Mouse (Mus musculus): Measurements from ENCODE around the gene Taf3. TPM values are rescaled to one million over a fixed set of nuclear protein-coding genes. Genes with fewer than 3 reads are reported as not detected.

The Taf3 gene
- polyA plus RNA-seq, 1 experiment = 13.1 TPM

DNA sequence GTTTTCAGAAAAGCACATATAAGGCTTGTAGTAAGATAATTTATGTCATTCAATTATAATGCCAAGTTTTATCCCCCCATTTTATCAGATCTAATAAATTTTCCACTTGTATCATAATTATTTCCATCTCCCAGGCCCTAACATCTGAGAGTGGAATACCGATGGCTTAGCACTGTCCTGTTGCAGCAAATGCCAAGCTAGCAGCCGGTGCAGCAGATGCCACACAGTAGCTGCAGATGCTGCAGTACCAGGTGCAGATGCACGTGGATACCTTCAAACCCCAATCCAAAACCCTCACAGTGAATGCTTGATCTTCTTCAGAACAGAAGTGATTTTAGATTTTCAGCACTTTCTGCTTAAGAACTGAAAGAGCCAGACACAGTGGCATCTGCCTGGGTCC, 13.4 kb downstream of the Taf3 start:
- no peak for DNase-seq
- TF ChIP-seq CTCF (IDR thresholded peaks at IDR 0.05; ENCODE audit: borderline replicate concordance, insufficient read depth, low read depth, low read length) (no peak), POLR2A (IDR thresholded peaks at IDR 0.05; ENCODE audit: borderline replicate concordance, insufficient read depth, low read length) (no peak)
- H3K27me3 ChIP-seq (ENCODE audit: control insufficient read depth, insufficient read depth, low read length) = no peaks in the 10 kb centered on the region
- H3K27ac ChIP-seq (ENCODE audit: insufficient read depth, low read length) = no peak overlapping the region
- H3K4me3 ChIP-seq (replicated peaks; ENCODE audit: insufficient read depth, low read depth, low read length) = no peak overlapping the region
- peaks cover 2% of the 10 kb centered on the region; the same call in 1 of the 2 replicates for H3K4me1 ChIP-seq (ENCODE audit: control insufficient read depth, insufficient read depth, low read length)
- WGBS = 37% methylated on average over 3 of the region's 3 CpGs

DNA sequence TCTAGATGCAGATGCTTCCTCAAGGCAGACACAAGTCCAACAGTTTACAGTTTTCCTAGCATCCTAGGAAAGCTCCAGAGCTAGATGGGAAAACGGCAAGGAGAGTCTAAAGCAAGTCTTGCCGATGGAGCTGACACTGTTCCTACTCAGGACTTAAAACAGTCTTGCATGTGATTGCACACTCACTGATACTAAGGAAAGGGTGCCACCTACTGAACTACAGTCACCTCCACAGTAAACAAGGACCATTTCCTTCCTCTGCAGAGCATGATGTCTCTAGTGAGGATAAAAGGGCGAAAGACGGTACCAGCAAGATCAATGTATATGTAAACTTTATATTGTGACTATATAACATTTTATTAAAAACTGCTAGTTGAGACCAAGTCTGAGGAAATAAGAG, 14.7 kb downstream of the Taf3 start:
- TF ChIP-seq POLR2A (IDR thresholded peaks at IDR 0.05; ENCODE audit: borderline replicate concordance, insufficient read depth, low read length) (no peak), CTCF (IDR thresholded peaks at IDR 0.05; ENCODE audit: borderline replicate concordance, insufficient read depth, low read depth, low read length) (no peak)
- Histone ChIP-seq H3K27me3 (ENCODE audit: control insufficient read depth, insufficient read depth, low read length) (no peaks in the 10 kb centered on the region), H3K4me3 (replicated peaks; ENCODE audit: insufficient read depth, low read depth, low read length) (no peak overlapping the region), H3K27ac (ENCODE audit: insufficient read depth, low read length) (no peak overlapping the region), H3K4me1 (ENCODE audit: control insufficient read depth, insufficient read depth, low read length) (peaks cover 5% of the 10 kb centered on the region; the same call in 1 of the 2 replicates)
- WGBS = 61% methylated on average over 4 of the region's 4 CpGs
- DNase-seq = no peak

DNA sequence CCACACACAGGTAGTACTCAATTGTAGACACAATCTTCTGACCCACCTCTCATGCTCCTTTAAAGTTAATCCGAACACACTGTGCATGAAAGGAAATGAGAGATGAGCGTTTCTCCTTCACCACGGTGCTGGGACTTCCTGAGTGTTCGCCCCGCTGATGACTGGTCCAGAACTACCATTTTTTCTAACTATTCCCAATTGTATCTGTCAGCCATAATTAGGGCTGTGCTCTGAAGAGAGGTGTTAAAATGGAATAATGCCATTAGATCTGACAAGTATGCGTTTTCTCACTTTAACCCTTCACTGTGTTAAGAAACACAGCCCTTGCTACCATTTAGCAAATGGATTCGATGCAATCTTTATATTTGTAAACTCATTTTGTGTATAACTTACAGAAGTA, 18.6 kb downstream of the Taf3 start:
- no peaks in the 10 kb centered on the region for H3K27me3 ChIP-seq (ENCODE audit: control insufficient read depth, insufficient read depth, low read length)
- WGBS = 71% methylated on average over 7 of the region's 7 CpGs
- H3K4me1 ChIP-seq (ENCODE audit: control insufficient read depth, insufficient read depth, low read length) = peaks cover 3% of the 10 kb centered on the region; the same call in 1 of the 2 replicates
- no peak overlapping the region for H3K27ac ChIP-seq (ENCODE audit: insufficient read depth, low read length)
- TF ChIP-seq POLR2A (IDR thresholded peaks at IDR 0.05; ENCODE audit: borderline replicate concordance, insufficient read depth, low read length) (no peak), CTCF (IDR thresholded peaks at IDR 0.05; ENCODE audit: borderline replicate concordance, insufficient read depth, low read depth, low read length) (no peak)
- no peak for DNase-seq
- H3K4me3 ChIP-seq (replicated peaks; ENCODE audit: insufficient read depth, low read depth, low read length) = no peak overlapping the region

DNA sequence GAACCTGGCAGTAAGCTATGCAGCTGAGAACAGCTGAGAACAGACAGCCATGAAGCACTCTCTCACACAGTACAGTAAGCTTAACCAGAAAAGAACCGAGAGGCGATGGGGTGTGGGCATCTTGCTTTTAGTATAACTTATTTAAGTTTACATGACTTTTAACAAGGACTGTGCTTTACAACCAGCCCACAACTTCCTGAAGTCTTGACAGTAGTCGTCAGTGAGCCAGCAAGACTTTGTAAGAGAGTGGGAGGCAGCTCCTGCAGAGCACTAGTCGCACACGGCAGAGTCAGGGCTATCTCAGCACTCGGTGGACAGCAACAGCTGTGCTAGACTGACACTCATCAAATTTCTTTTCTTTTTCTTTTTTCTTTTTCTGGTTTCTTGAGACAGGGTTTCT, 24.1 kb downstream of the Taf3 start:
- Histone ChIP-seq H3K27me3 (ENCODE audit: control insufficient read depth, insufficient read depth, low read length) (no peaks in the 10 kb centered on the region), H3K27ac (ENCODE audit: insufficient read depth, low read length) (no peak overlapping the region), H3K4me1 (ENCODE audit: control insufficient read depth, insufficient read depth, low read length) (no peaks in the 10 kb centered on the region), H3K4me3 (replicated peaks; ENCODE audit: insufficient read depth, low read depth, low read length) (no peak overlapping the region)
- WGBS = 86% methylated on average over 6 of the region's 6 CpGs
- no peak for TF ChIP-seq CTCF (IDR thresholded peaks at IDR 0.05; ENCODE audit: borderline replicate concordance, insufficient read depth, low read depth, low read length)
- no peak for TF ChIP-seq POLR2A (IDR thresholded peaks at IDR 0.05; ENCODE audit: borderline replicate concordance, insufficient read depth, low read length)
- DNase-seq = no peak

DNA sequence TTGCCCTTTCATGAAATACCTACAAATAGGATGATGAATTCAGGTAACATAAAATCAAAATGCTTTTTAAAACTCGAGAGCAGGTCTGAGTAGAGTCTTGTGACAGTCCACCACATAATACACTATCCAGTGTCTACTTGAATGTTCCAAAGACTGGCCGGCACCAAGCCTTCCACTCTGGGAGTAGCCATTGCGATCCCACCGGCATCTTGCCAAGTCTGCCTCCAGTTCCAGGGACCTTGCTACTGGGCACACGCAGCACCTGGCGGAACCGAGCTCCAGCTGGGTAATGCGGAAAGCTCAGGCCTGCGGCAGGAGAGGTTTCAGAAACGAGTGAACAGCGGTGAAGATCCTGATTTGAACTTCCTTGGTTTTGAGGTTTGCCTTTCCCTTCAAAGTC, 27.1 kb downstream of the Taf3 start:
- TF ChIP-seq POLR2A (IDR thresholded peaks at IDR 0.05; ENCODE audit: borderline replicate concordance, insufficient read depth, low read length) (no peak), CTCF (IDR thresholded peaks at IDR 0.05; ENCODE audit: borderline replicate concordance, insufficient read depth, low read depth, low read length) (no peak)
- peak; percentile 56 to 66 for DNase-seq
- no peaks in the 10 kb centered on the region for H3K27me3 ChIP-seq (ENCODE audit: control insufficient read depth, insufficient read depth, low read length)
- WGBS = 38% methylated on average over 11 of the region's 11 CpGs
- no peak overlapping the region for H3K27ac ChIP-seq (ENCODE audit: insufficient read depth, low read length)
- no peak overlapping the region for H3K4me3 ChIP-seq (replicated peaks; ENCODE audit: insufficient read depth, low read depth, low read length)
- H3K4me1 ChIP-seq (ENCODE audit: control insufficient read depth, insufficient read depth, low read length) = no peaks in the 10 kb centered on the region

DNA sequence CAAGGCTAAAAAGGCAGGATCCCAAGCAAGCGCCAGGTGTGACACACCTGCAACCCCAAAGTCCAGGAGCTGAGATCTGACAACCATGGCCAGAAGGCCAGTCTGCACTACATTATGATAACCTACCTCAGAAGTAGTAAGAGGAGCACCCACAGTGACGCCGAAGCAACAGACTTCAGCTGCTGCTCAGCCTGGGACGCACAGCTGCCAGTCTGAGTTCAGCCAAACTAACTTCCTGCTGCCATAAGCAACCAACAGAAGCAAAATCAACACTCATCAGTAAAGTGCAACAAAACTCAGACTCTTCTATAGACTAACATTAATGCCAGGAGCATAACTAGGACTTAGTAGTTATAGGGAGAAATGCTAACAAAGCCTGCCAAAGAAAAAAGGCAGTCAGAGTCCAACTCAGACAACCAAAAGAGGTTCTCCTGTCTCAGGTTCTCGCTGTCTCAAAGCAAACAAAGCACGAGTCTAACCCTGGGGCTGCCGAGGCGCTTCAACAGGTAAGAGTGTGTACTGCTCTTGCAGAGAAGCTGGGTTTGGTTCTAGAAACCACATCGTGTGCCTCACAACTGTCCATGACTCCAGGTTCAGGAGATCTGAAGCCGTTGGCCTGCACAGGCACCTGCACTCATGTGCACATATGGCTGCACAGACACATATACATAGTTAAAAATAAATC, 33.3 kb downstream of the Taf3 start:
- H3K4me1 ChIP-seq (ENCODE audit: control insufficient read depth, insufficient read depth, low read length) = no peaks in the 10 kb centered on the region
- no peaks in the 10 kb centered on the region for H3K27me3 ChIP-seq (ENCODE audit: control insufficient read depth, insufficient read depth, low read length)
- TF ChIP-seq CTCF (IDR thresholded peaks at IDR 0.05; ENCODE audit: borderline replicate concordance, insufficient read depth, low read depth, low read length) (no peak), POLR2A (IDR thresholded peaks at IDR 0.05; ENCODE audit: borderline replicate concordance, insufficient read depth, low read length) (no peak)
- no peak overlapping the region for H3K27ac ChIP-seq (ENCODE audit: insufficient read depth, low read length)
- no peak for DNase-seq
- whole genome bisulfite sequencing = 75% methylated on average over 10 of the region's 10 CpGs
- no peak overlapping the region for H3K4me3 ChIP-seq (replicated peaks; ENCODE audit: insufficient read depth, low read depth, low read length)

DNA sequence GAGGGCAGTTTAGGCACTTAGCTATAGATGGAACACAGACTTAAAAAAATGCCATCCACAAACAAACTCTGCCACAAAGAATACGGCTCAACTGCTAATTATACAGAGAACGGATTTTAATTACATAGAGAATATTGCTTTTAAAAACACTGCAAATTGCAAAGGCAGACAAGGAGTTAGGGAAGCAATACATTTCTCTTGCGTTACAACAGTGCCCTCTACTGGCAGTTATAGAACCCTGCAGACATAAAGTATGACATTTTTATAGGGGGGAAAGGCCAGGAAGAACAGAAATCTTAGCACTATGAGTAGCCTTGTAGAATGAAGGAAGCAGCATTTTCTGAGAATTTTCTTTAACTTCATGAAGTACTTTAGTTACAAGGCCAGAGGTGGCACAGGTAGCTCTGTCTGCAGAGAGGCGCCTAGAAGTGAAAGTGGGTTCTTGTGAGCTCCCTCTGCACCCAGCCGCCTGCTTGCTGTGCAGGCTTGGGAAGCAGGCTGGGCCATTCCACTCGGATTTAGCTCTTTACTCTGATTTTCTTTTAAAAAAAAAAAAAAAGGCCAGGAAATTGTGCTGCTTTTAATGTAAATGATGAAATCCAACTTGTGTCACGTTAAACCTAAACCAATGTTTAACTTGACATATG, 38.0 kb downstream of the Taf3 start:
- H3K27me3 ChIP-seq (ENCODE audit: control insufficient read depth, insufficient read depth, low read length) = no peaks in the 10 kb centered on the region
- H3K27ac ChIP-seq (ENCODE audit: insufficient read depth, low read length) = no peak overlapping the region
- H3K4me1 ChIP-seq (ENCODE audit: control insufficient read depth, insufficient read depth, low read length) = no peaks in the 10 kb centered on the region
- TF ChIP-seq POLR2A (IDR thresholded peaks at IDR 0.05; ENCODE audit: borderline replicate concordance, insufficient read depth, low read length) (no peak), CTCF (IDR thresholded peaks at IDR 0.05; ENCODE audit: borderline replicate concordance, insufficient read depth, low read depth, low read length) (peak; percentile 44; the same call in 1 of the 2 replicates)
- 46% methylated on average over 7 of the region's 7 CpGs for WGBS
- no peak overlapping the region for H3K4me3 ChIP-seq (replicated peaks; ENCODE audit: insufficient read depth, low read depth, low read length)
- peak in 1 of 2 experiments; percentile 29 for DNase-seq

Data from cerebellum, adult 2 months (tissue).